ENCODE assay signal across 9 mouse cellular contexts in genomic region chr1:120013111-120013510, GRCm38 (mm10). TPM values are rescaled to one million over a fixed set of nuclear protein-coding genes. Genes with fewer than 3 reads are reported as not detected.
DNase-seq lines count a peak whose midpoint lies in the region; ATAC-seq and TF ChIP-seq lines count a peak whose summit lies in the region.
"Had no signal": no experiment of that assay in that cellular context is flagged by ENCODE, and none has a peak within 500 bp of the region (broad histone marks: within the 10 kb centered on the region; RNA-seq: fewer than 3 reads in every experiment).

No protein-coding gene starts in this region.

- H3K9me3 ChIP-seq in stomach, postnatal 0 days (ENCODE audit: control insufficient read depth, low read length) = no peaks in the 10 kb centered on the region
- H3K9me3 ChIP-seq: limb, embryonic 12.5 days had no signal

- peak; percentile 67 for ATAC-seq in granulocyte monocyte progenitor cell, adult 5-6 weeks (replicated peaks; ENCODE audit: poor library complexity, severe bottlenecking)
- peak; percentile 55; the same call in 1 of the 2 replicates for ATAC-seq in megakaryocyte, adult 5-6 weeks (ENCODE audit: poor library complexity, severe bottlenecking)
- peak; percentile 30 for ATAC-seq in stomach, postnatal 0 days (ENCODE audit: low FRiP score, low TSS enrichment)

- H3K9ac ChIP-seq in stomach, postnatal 0 days (ENCODE audit: low read length) = no peak overlapping the region
- H3K9ac ChIP-seq: limb, embryonic 12.5 days had no signal

- H3K27ac ChIP-seq in layer of hippocampus, adult 2 months = no peak overlapping the region
- H3K27ac ChIP-seq in stomach, postnatal 0 days (replicated peaks) = no peak overlapping the region
- H3K27ac ChIP-seq: limb, embryonic 12.5 days had no signal

- H3K4me3 ChIP-seq in layer of hippocampus, adult 2 months = no peak overlapping the region
- no peak overlapping the region for H3K4me3 ChIP-seq in stomach, postnatal 0 days (ENCODE audit: low read depth, low read length)
- H3K4me3 ChIP-seq: limb, embryonic 12.5 days had no signal

- peak; percentile 37 to 82 for DNase-seq in heart, adult 18-20 months
- DNase-seq in heart, adult 11 months = no peak
- peak; percentile 83 for DNase-seq in adipocyte (ENCODE audit: low spot score)
- peak; percentile 50 to 69 for DNase-seq in cerebellum, postnatal 4 days (ENCODE audit: low spot score in 2 of 2)
- peak; percentile 44 to 81 for DNase-seq in layer of hippocampus, adult 2 months (ENCODE audit: low spot score in 2 of 2)
- DNase-seq in stomach, postnatal 0 days (ENCODE audit: low spot score) = peak; percentile 82

- no peaks in the 10 kb centered on the region for H3K36me3 ChIP-seq in stomach, postnatal 0 days (ENCODE audit: control insufficient read depth, insufficient read depth, low read length)
- H3K36me3 ChIP-seq: limb, embryonic 12.5 days had no signal

- H3K4me1 ChIP-seq in stomach, postnatal 0 days (replicated peaks; ENCODE audit: control insufficient read depth, insufficient read depth) = no peaks in the 10 kb centered on the region

- TF ChIP-seq EP300 in stomach, postnatal 0 days (optimal IDR thresholded peaks at IDR 0.05) = no peak

- peak; percentile 93 for TF ChIP-seq CTCF in layer of hippocampus, adult 2 months (conservative IDR thresholded peaks at IDR 0.05)
- TF ChIP-seq CTCF in stomach, postnatal 0 days (IDR thresholded peaks at IDR 0.05; ENCODE audit: low read depth) = peak; percentile 83

- H3K27me3 ChIP-seq in stomach, postnatal 0 days (ENCODE audit: control insufficient read depth, insufficient read depth, low read length) = no peaks in the 10 kb centered on the region

- H3K4me2 ChIP-seq in stomach, postnatal 0 days (replicated peaks; ENCODE audit: low read depth) = no peak overlapping the region
- H3K4me2 ChIP-seq: limb, embryonic 12.5 days had no signal

RNA-seq across cellular contexts. Expression of gene Sctr, which starts 6.4 kb away (rescaled TPM):
- total RNA-seq in heart, adult 18-20 months (2021) = under 1 TPM in 1 of 2 experiments, not detected in 1; 0.21 TPM
- total RNA-seq in granulocyte monocyte progenitor cell, adult 5-6 weeks (2014; fragmentation: Nextera tagmentation) = not detected in 2 replicates
- not detected in 2 replicates for total RNA-seq in granulocyte monocyte progenitor cell, adult 5-6 weeks (2017)
- total RNA-seq in layer of hippocampus, adult 2 months (2021) = 1 to 10 TPM; 1.0 to 1.8 TPM
- not detected in 2 replicates for total RNA-seq in megakaryocyte, adult 5-6 weeks (2015)
- not detected in 2 replicates for total RNA-seq in megakaryocyte, adult 5-6 weeks (2017)
- polyA plus RNA-seq in stomach, postnatal 0 days (2015; fragmentation: Nextera tagmentation; extraction: Ambion mirVana) = 3.0 and 4.6 TPM in 2 replicates
- polyA plus RNA-seq: limb, embryonic 12.5 days had no signal

RNA-seq across cellular contexts. Expression of gene Cfap221, which starts 16.1 kb away (rescaled TPM):
- total RNA-seq in heart, adult 18-20 months (2021) = not detected
- total RNA-seq in granulocyte monocyte progenitor cell, adult 5-6 weeks (2014; fragmentation: Nextera tagmentation) = not detected in 2 replicates
- not detected in 2 replicates for total RNA-seq in granulocyte monocyte progenitor cell, adult 5-6 weeks (2017)
- total RNA-seq in layer of hippocampus, adult 2 months (2021) = under 1 TPM; 0.28 to 0.29 TPM
- total RNA-seq in megakaryocyte, adult 5-6 weeks (2015) = not detected in 2 replicates
- not detected in 2 replicates for total RNA-seq in megakaryocyte, adult 5-6 weeks (2017)
- 0.07 and 0.11 TPM in 2 replicates for polyA plus RNA-seq in stomach, postnatal 0 days (2015; fragmentation: Nextera tagmentation; extraction: Ambion mirVana)
